Mouse (Mus musculus) liver, adult 2 months (tissue): ENCODE measurements around the gene Fam229a.

Experiments
- CTCF ChIP-seq: fragments of 200-500 bp; IDR thresholded peaks from 2 replicates; pipeline ENCODE4 v1.5.1; 2011; ENCODE audit warnings: low read depth, low read length, control low read depth
- POLR2A ChIP-seq: fragments of 200-500 bp; IDR thresholded peaks from 2 replicates; pipeline ENCODE4 v1.6.1; 2011; ENCODE audit warnings: low read length, control low read depth; ENCODE audit not compliant: insufficient read depth; ENCODE audit errors: extremely low read depth

- TF ChIP-seq POLR2A: no peak
- no peak for TF ChIP-seq CTCF
Observed at GRCm38 (mm10) chr4:129516925-129517324, 25.9 kb downstream of the Fam229a start.
